Mouse (Mus musculus): ENCODE data around the gene Ccdc102a.

DNA sequence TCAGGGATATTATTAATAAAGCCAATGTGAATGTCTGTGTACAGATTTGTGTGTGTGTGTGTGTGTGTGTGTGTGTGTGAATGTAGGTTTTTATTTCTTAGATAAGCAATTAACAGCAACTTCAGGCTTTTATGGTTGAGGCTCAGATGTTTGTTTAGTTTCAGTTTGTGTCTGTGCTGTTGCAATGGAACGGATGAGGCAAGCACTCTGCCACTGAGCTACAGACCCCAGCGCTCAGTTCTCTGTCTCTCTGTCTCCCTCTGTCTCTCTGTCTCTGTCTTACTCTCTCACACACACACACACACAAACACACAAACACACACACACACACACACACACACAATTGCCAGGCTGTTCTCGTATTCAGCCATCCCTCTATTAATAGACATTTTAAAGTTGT is 10.3 kb upstream of the Ccdc102a start:
- no peak for TF ChIP-seq CTCF (conservative IDR thresholded peaks at IDR 0.05; ENCODE audit: insufficient read depth, insufficient read length, low read depth, low read length)
- no peak for TF ChIP-seq POLR2A (IDR thresholded peaks at IDR 0.05; ENCODE audit: low read depth, low read length)

Measured in kidney, adult 2 months (tissue).